Mouse (Mus musculus) cerebellum, postnatal 36 days (tissue): ENCODE data around the gene Lurap1l.
"Not testable (repeated sequence)": the region's sequence is repeated elsewhere in the genome, so short reads cannot be mapped to it uniquely, and the experiment has no call there.

Experiments used
- DNase-seq, 2 experiments: peaks; one replicate each; pipeline ENCODE4 v3.0.0; 2021 to 2022; ENCODE audit warnings: mixed read lengths in 2 of 2

Gene Lurap1l

GRCm38 (mm10) chr4:80910481-80910870 is at the start of gene Lurap1l:
Gene Lurap1l (plus strand): TSS chr4:80910646.
- peak; percentile 4 to 18 for DNase-seq

DNA sequence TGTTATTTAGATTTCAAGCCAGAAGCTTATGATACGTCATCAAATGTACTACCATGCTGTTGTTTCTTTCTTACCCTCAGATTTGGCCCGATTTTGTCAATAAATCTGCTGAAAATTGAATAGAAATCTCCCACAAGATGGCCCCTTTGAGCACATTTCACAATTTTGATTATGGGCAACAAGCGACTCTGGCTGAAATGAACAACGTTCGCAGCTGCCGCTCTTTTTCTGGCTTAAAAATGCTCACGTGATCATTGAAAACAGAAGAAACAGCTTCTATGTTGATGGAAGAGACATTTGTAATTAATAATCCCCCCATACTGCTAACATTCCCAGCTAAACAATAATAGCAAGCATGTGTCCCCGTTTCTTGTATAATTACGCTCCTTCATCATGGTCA is 47.5 kb upstream of the Lurap1l start:
- no peak for DNase-seq

GRCm38 (mm10) chr4:80863906-80864305 is 46.5 kb upstream of the Lurap1l start:
- DNase-seq: no peak

- peak; percentile 39 to 47 for DNase-seq
Measured at GRCm38 (mm10) chr4:80864511-80864922, 45.9 kb upstream of the Lurap1l start.

- DNase-seq: peak in 1 of 2 experiments; percentile 15
Measured at GRCm38 (mm10) chr4:80866065-80866464, 44.4 kb upstream of the Lurap1l start.

GRCm38 (mm10) chr4:80869598-80869997 is 40.8 kb upstream of the Lurap1l start:
- DNase-seq: no peak

DNA sequence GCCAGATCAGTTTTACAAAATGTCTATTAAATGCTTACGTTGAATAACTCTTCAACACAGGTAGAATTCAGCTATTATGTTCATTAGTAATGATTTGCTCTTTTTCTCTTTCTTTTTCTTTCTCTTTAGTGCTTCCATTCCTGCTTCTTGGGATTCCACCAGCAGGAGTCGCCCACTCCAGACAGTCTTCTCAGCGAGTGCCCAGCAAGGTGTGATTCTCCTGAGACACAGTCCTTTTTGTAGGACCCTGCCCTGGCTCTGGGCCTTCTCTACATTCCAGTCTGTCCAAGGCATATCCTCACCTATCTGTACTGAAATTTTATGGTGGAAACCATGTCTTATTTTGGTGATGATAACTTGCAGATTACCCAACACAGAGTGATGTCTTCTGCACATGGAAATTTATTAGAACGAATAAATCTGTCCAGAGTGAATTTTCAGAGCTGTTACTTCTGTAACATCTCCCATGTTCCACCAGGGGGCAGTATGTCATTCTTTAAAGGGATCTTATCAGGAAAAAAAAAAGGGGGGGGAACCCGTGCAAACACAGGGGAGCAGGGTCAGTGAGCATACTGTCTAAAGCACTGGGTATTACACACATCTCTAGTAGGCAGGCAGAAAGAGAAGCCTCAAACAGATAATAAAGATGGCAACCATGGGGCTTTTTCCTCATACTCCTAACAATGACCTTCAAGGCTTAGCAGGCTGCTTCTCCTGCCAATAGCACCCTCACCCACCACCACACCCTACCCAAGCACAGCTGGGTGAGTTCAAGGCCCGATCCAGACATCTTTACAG is 37.4 kb upstream of the Lurap1l start:
- no peak for DNase-seq

DNA sequence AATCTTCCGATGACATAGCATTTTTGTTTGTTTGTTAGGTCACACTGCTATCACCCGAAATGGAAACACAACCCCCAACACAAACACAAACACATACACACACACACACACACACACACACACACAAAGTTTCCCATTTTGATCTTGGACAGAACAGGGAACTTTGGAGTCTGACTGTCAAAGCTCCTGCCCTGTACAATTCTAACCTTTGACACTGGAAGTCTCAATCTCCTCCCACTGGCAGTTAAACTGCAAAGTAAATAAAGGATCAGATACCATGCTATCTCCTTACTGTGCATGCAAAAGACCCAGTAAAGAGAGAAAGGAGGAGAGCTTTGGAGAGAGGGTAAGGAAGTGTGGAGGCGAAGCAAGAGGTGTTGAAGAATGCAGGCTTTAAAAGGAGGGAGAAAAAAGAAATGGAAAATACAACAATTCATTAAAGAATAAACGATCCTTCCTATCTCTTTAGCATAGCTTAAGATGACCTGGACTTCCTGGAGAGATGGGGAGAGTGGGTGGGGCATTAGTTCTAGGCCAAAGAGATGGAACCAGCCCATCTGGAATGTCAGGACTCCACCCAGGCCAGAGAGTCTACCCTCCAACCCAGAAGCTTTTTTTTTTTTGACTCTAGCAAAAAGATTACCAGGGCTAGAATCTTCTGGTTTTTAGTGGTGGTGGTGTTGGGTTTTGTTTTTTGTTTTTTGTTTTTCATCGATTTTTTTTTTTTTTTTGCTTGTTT is 36.2 kb upstream of the Lurap1l start:
- DNase-seq: no peak

DNA sequence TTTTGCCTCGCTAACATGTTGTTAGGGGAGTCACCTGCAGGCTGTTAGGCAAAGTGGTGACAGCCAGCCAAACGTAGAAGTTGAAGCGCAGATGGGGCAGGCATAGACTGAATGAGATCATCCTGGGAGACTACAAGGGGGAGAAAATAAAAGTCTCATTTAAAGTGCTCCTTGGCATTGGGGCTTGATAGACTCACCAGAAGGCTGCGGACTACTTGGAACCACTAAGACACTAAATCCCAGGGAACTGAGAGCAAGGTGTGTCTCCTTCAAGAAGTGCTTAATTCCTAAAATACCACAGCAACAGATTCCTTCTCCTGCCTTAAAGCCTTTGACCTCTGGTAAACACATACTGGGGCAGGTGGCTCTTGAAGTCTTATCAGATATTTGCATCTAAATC is 35.4 kb upstream of the Lurap1l start:
- DNase-seq: no peak

DNA sequence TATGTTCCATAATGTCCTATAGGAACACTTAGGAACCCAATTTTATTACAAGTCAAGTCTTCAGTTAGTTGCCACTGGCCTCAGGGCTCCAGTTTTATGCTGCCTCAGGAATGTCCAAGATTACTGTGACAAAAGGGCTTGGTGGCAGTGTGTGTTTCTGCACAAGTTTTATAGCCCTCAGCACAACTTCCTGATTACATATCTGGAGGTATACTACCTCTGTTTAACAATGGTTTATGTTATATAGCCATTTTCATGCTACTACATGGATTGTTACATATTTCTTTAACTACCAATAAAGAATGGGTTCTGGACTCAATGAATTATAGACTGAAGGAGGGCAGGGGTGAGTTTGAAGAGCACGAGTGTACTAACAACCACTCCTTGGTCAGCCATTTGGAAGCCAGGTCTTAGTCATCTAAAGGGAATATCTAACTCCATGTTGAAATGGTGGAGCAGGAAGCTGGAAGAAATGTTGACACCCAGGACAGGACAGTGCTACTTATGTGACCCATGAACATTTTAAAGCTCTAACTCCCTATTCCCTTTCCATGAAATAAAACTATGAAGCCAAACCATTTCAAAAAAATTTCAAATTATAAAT is 28.3 kb upstream of the Lurap1l start:
- no peak for DNase-seq

- DNase-seq: no peak
Measured at GRCm38 (mm10) chr4:80886631-80887030, 23.8 kb upstream of the Lurap1l start.

- no peak for DNase-seq
Measured at GRCm38 (mm10) chr4:80891004-80891403, 19.4 kb upstream of the Lurap1l start.

DNA sequence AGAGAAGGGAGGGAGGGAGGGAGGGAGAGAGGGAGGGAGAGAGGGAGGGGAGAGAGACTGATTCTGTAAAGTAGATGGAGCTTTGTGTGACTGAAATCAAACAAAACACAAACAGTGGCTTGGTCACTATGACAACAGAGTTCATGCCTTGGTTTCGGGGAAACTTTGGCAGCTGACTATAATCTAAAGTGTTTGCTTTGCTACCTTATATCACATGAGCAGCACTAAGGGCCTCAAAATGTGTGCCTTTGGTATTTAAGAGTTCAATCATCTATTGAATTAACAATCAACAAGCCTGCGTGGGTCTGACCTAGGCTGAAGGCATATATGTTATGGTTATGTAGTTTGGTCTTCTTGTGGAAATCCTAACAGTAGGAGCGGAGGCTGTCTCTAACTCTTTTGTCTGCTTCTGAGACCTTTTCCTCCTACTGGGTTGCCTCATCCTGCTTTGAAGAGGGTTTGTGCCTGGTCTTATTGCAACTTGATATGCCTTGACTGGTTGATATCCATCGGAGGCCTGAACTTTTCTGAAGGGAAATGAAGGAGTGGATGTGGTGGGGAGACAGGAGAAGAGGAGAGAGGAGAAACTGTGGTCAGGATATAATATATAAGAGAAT is 15.1 kb upstream of the Lurap1l start:
- DNase-seq: no peak

- DNase-seq: no peak
Measured at GRCm38 (mm10) chr4:80906726-80907125, 3.7 kb upstream of the Lurap1l start.

- DNase-seq: no peak
Measured at GRCm38 (mm10) chr4:80907973-80908372, 2.5 kb upstream of the Lurap1l start.

DNA sequence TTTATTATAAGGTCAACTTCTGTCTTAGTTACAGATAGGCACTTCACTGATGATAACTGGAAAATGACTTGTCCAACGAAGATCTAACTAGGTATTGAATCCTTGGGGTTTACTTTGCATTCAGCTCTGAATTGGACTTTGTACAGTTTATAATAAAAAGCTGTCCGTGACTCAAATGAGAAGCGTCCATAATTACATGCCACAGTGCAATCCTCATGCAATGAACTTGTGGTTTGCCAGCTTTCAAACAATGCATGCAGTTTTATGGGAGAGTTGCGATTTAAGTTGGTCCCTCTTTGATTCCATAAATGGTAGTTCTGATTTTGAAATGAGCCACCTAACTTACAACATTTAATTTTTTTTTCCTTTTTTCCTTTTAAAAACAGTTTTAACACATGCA is 1.5 kb upstream of the Lurap1l start:
- DNase-seq: no peak

DNA sequence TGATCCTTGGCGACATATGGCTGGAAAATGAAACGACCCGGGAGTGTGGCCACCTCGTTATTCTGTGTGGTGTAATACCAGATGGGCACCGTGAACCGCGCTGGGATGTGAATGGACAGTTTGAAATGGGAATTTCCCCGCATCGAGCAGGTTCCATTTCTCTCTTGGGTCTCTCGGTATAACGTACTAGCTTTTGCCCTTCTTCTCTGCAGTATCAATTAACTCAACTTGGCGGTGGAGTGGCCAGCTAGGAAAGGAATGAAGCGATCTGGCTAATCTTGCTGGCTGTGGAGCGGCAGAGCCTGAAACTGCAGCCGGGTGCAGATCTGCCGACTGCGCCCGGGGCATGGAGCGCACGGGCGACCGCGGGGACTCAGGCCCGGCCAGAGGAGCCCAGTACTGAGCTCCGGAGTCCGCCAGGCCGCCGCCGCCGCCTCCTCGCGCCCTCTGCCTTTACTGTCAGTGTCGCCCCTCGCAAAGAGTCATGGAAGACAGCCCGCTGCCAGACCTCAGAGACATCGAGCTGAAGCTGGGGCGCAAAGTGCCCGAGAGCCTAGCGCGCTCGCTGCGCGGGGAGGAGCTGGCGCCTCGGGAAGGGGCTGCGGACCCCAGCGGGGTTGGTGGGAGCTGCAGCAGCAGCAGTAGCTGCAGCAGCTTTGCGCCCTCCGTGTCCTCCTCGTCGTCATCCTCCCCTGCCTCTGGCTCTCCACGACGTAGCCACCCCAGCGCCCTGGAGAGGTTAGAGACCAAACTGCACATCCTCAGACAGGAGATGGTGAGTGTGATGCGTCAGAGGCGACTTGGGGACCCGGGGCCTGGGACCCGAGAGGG is 640 bp downstream of the Lurap1l start:
- DNase-seq: peak; percentile 53 to 59

GRCm38 (mm10) chr4:80911706-80912540 is 1.5 kb downstream of the Lurap1l start:
- DNase-seq: peak; percentile 51 to 52

DNA sequence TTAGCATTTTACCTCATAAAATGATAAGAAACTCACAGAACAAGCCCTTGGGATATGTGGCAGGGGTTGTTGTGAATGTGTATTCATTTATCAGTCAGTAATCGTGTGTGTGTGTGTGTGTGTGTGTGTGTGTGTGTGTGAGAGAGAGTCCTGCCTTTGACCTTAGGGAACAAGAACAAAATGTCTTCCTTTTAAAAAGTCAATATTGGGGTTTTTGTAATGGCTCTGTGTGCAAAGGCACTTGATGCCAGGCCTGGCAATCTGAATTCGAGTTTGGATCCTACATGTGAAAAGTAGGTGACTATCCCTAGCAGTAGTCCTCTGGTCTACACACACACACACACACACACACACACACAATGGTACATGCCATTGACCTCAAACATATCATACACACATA is 4.8 kb downstream of the Lurap1l start:
- no peak for DNase-seq

DNA sequence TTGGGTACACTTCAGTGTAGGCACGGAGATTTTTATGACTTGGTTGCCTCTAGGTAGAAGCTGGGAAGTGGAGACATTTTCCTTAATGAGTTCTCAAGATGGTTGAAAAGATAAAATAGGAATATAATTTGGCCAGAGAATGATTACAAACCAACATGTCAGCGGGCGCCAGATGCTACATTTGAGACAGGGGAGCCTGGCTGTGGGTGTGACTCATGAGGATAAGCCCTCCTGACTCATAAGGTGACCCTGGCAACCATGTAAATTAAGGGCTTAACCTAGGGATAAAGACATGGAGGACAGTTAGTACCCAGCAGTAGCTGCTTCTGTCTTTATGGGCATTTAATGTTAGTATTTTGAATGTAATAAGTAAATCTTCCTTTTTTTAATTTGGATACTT is 6.2 kb downstream of the Lurap1l start:
- DNase-seq: no peak

DNA sequence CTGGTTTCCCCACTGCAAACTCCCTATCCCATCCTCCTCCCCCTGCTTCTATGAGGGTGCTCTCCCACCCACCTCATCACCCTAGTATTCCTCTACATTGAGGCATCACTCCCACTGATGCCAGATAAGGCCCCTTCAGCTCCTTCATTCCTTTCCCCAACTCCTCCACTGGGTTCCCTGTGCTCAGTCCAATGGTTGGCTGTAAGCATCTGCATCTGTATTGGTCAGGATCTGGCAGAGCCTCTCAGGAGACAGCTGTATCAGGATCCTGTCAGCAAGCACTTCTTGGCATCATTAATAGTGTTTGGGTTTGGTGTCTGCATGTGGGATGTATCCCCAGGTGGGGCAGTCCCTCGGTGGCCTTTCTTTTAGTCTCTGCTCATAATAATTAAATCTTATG is 6.7 kb downstream of the Lurap1l start:
- DNase-seq: not testable (repeated sequence)
